Mouse (Mus musculus) olfactory bulb, adult 2 months (tissue): ENCODE measurements at regions not wholly inside any gene's neighbourhood (a gene's known extent, or its start where the extent isn't known, plus 50 kb on each side); places are given as distances from the start of the nearest gene placed in this dataset.
A peak's percentile ranks its signal among the peaks of the same experiment; 100 is the strongest.

ENCODE experiments used
- H3K27ac ChIP-seq: fragments of 200-500 bp; 2 replicates; pipeline ENCODE4 v1.5.1; 2012; ENCODE audit warnings: low read depth, low read length; ENCODE audit not compliant: insufficient read depth
- H3K4me1 ChIP-seq: fragments of 200-500 bp; 2 replicates; pipeline ENCODE4 v1.6.1; 2012; ENCODE audit warnings: low read length; ENCODE audit not compliant: control insufficient read depth, insufficient read depth
- H3K4me3 ChIP-seq: fragments of 200-500 bp; 2 replicates; pipeline ENCODE4 v1.5.1; 2012; ENCODE audit warnings: mild to moderate bottlenecking, low read depth, low read length, moderate library complexity; ENCODE audit not compliant: insufficient read depth
- CTCF ChIP-seq: fragments of 200-500 bp; IDR thresholded peaks from 2 replicates; pipeline ENCODE4 v1.5.1; 2012; ENCODE audit warnings: low read depth, mild to moderate bottlenecking, low read length, moderate library complexity; ENCODE audit not compliant: insufficient read depth
- POLR2A ChIP-seq: fragments of 200-500 bp; IDR thresholded peaks from 2 replicates; pipeline ENCODE4 v1.6.1; 2012; ENCODE audit warnings: mild to moderate bottlenecking, low read depth, low read length, moderate library complexity; ENCODE audit not compliant: insufficient read depth
- WGBS: fragments of 180-500 bp; shearing (Covaris S2); methylation state at CpG from one replicate; pipeline ENCODE4 v1.1.7; 2018; 5-methylcytosine and 5-hydroxymethylcytosine counted together

DNA sequence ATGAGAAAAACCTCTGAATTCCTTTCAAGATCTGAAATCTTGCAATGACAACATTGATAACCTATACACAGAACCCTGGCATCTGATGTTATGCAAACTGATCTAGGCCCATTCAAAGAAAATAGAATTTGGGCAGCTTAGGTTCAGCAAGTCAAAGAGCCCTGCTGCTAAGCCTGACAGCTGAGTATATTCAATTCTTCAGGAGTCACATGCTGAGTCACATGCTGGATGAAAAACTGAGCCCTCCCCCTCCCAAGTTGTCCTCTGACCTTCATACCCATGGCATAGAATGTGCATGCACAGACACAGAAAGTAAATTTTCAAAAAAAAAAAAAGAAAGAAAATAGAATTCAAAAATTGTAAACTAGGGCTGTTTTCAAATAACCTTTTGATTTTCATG, 355.6 kb upstream of the Cited2 start:
- no peak overlapping the region for H3K4me3 ChIP-seq
- H3K27ac ChIP-seq, result 0 out of 2 replicates have a peak overlapping the region, but pooled peaks have one; percentile 81
- H3K4me1 ChIP-seq, result peaks cover 2% of the 10 kb centered on the region; the same call in 1 of the 2 replicates
- no peak for TF ChIP-seq CTCF
- no peak for TF ChIP-seq POLR2A

DNA sequence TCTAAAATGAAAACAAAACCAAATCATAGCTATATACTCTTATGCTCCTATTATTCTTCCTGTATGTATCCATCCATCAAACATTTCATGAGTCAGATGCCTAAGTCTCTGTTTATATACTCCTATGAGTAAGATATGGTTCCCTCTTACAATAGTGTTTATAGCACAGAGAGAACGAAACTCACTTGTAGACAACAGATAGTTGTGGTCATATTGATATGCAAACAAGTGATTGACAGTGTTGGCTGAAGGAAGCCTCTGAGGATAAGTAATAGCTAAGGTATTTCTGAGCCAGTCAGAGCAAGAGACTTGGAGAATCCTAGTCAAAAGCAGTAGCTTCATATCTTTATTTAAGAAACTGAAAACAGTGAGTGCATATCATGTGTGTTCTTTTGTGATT, 354.4 kb upstream of the Cited2 start:
- WGBS, result 93% methylated on average over 1 of the region's 1 CpGs
- TF ChIP-seq CTCF (no peak), POLR2A (no peak)
- H3K27ac ChIP-seq, result no peak overlapping the region

DNA sequence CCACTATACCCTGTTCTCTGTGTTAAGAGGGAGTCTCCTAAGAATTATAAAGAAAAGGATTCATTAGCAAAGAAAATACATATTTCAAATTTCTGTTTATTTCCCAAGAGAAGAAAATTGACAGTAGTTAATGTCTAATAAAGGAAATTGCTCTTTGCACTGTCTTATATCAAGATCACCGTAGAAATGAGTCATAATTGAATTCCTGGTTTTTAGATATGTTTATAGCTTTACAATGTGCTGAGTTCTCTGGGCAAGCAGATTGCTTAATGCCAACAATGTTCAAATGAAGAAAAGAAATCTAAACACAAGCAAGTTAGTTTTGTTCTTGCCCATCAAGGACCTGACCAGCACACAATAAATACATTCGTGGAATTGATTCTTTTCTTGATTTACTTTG, 350.1 kb upstream of the Cited2 start:
- no peaks in the 10 kb centered on the region for H3K4me1 ChIP-seq
- 71% methylated on average over 2 of the region's 2 CpGs for WGBS
- no peak for TF ChIP-seq POLR2A
- TF ChIP-seq CTCF, result no peak
- H3K27ac ChIP-seq, result no peak overlapping the region
- H3K4me3 ChIP-seq, result no peak overlapping the region

More for the DNA sequence above, 354.4 kb upstream of the Cited2 start:
- H3K4me3 ChIP-seq, result no peak overlapping the region
- H3K4me1 ChIP-seq, result peaks cover 2% of the 10 kb centered on the region; the same call in 1 of the 2 replicates

DNA sequence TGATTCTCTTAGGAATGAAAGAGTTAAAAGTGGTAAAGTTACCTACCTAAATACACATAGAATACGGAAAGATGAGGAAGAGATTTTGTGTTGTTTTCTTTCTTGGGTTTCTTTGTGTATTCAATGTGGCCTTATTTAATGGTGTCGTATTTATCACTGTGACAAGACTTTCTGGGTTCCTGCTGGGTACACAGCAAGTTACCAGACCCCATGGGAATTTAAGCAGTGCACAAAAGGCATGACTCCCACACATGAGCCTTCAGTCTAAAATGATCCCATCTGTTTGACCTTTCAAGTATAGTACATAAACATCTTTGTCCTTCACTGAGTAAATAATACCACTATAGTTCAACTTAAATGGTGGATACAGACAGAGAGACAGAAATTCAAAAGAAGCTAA, 349.0 kb upstream of the Cited2 start:
- WGBS, result 67% methylated on average over 2 of the region's 2 CpGs
- Histone ChIP-seq H3K4me3 (no peak overlapping the region), H3K27ac (no peak overlapping the region), H3K4me1 (no peaks in the 10 kb centered on the region)
- TF ChIP-seq CTCF (no peak), POLR2A (no peak)

DNA sequence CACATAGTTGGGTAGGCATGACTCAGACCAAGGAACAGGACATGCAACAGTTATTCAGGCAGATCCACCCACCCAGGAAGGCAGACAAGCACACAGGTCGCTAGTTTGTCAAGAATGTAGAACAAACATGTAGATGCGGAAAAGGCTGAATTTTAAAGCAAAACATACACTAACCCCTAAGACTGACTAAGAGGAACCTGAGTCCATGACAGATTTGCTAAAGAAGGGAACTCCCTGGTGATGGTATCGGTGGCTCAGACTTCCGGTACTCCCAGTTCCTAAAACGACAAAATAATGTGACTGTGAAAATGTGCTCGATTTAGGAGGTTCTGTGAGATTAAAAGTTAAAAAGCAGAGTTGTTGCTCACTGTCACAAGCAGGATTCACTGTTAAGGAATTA, 340.0 kb upstream of the Cited2 start:
- TF ChIP-seq POLR2A (no peak), CTCF (no peak)
- Histone ChIP-seq H3K27ac (no peak overlapping the region), H3K4me1 (no peaks in the 10 kb centered on the region), H3K4me3 (no peak overlapping the region)
- WGBS, result 82% methylated on average over 6 of the region's 6 CpGs

DNA sequence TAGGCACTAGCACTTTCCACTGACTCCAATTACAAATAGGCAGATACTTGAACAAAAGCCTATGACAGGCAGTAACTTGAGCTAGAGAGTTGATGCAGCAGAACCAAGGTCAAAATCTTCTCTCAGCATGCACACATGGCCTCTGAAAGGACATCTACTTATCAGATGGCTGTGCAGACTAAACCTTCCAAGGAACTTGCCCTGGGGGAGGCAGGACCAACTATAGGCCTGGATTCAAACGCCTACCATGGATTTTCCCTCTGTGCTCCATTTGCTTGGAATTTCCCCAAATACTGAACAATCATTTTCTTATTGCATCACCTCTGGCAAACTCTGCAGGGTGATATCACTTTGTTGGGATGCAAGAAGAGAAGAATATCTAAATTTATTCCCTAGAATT, 337.8 kb upstream of the Cited2 start:
- 60% methylated on average over 1 of the region's 1 CpGs for WGBS
- TF ChIP-seq CTCF (no peak), POLR2A (no peak)
- Histone ChIP-seq H3K4me1 (no peaks in the 10 kb centered on the region), H3K27ac (no peak overlapping the region), H3K4me3 (no peak overlapping the region)

DNA sequence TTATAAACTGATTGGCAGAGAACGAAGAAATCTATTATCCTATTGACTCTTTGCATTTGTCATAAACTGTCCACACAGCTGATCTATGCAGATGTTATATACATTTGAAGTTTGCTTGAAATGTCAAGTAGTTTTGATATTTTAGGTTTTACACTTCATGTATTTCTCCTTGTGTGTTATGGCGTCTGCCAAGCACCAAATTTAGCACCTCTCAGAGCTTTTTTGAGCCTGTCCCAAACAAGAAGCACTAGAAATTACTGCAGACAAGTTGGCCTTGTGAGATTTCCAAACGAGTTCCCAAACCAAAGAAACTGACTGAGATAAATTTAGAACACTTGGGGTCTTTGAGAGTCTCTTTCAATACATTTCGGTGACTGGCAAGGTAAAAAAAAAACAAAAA, 335.7 kb upstream of the Cited2 start:
- no peak overlapping the region for H3K4me3 ChIP-seq
- 70% methylated on average over 4 of the region's 4 CpGs for WGBS
- H3K4me1 ChIP-seq, result no peaks in the 10 kb centered on the region
- TF ChIP-seq CTCF (no peak), POLR2A (no peak)
- no peak overlapping the region for H3K27ac ChIP-seq

DNA sequence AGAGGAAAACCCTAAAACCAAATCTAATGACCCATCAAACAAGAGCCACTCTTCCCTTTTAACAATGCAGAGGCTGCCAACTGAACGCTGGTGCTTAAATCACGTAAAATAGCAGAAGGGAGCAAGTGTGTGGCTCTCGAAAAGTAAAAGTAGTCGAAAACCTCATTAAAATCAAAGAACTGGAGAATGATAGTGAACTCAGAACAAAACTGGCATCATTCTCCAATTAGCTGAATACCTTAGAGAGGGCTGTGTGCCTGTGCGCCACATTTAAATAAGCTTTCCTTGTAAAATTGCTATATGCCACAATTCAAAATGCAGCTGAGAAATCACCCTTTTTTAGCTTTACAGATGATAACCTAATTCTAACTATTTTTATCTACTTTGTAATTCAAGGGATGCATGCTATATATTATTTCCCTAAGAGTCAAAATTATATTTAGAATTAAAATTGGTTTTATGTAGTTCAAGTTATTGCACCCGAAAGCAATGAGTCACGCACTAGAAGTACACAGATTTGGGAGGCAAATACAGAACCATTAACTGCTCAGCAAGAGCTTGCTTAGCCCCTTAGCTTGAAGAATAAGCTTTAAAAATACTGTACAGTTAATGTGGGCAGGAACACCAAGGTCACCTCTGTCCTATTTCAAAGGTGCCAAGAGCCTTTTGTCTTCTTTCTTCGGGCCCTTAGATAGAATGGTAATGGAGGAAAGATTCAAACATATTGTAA, 327.4 kb upstream of the Cited2 start:
- H3K4me1 ChIP-seq, result no peaks in the 10 kb centered on the region
- no peak for TF ChIP-seq CTCF
- TF ChIP-seq POLR2A, result no peak
- H3K27ac ChIP-seq, result peak overlapping the region; percentile 66
- H3K4me3 ChIP-seq, result no peak overlapping the region
- 30% methylated on average over 8 of the region's 8 CpGs for WGBS

DNA sequence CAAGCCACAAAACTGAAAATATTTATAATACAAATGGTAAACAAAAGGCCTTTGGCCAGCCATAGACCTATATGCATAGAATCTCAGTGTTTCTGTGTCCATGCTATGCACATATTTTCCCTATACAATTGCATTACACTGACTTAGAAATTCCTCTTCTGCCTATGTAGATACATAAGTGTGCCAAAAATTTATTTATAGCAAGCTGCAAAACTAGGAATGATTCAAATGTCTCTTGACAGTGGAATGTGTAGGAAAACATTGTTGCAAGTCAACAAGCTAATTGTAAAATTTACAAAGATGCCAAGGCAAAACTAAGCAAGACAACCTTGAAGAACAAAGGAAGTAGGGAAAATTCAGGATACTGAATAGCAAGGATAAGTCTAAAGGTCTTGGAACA, 319.1 kb upstream of the Cited2 start:
- no peaks in the 10 kb centered on the region for H3K4me1 ChIP-seq
- TF ChIP-seq POLR2A (no peak), CTCF (no peak)
- H3K4me3 ChIP-seq, result no peak overlapping the region
- H3K27ac ChIP-seq, result no peak overlapping the region

DNA sequence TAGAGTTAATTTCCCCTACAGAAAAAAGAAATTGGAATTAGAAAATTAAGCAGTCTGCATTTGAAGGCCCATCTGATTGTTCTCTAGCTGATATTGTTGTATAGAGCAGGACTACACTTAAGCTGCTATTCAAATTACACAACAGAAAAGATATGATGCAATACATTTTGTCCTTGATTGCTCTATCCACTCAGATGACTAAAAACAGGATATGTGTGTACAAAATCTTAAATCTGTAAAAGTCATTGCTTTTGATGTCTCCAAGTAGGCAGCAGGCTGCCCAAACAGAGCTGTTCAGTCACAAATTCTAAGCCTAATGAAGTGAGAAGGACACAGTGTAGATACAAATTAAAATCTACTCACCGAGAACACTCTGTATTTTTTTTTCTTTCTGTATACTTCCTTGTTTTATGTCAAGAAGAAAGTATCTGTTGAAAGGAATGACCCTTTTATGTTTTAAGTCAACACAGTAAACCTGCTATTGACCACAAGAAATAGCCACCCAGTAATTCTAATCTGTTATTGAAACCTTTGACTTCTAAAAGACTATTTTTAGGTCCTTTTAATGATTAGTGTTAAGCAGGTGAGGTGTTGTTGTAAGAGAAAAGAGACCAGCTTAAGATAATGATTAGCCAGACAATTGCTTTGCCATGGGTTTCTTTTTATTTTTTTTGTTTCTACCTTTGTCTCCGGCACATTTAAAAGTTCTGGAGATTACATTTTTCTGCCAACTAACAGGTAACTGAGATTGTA, 315.0 kb upstream of the Cited2 start:
- no peaks in the 10 kb centered on the region for H3K4me1 ChIP-seq
- 71% methylated on average over 2 of the region's 2 CpGs for WGBS
- no peak overlapping the region for H3K27ac ChIP-seq
- no peak overlapping the region for H3K4me3 ChIP-seq
- no peak for TF ChIP-seq POLR2A
- TF ChIP-seq CTCF, result no peak
